Mouse (Mus musculus): ENCODE measurements around the gene Slc25a45.
"Not testable (repeated sequence)": the region's sequence is repeated elsewhere in the genome, so short reads cannot be mapped to it uniquely, and the experiment has no call there.

Slc25a45 gene

GRCm38 (mm10) chr19:5856604-5857003 is 21.0 kb upstream of the Slc25a45 start:
- no peak for DNase-seq (ENCODE audit: low spot score)

DNA sequence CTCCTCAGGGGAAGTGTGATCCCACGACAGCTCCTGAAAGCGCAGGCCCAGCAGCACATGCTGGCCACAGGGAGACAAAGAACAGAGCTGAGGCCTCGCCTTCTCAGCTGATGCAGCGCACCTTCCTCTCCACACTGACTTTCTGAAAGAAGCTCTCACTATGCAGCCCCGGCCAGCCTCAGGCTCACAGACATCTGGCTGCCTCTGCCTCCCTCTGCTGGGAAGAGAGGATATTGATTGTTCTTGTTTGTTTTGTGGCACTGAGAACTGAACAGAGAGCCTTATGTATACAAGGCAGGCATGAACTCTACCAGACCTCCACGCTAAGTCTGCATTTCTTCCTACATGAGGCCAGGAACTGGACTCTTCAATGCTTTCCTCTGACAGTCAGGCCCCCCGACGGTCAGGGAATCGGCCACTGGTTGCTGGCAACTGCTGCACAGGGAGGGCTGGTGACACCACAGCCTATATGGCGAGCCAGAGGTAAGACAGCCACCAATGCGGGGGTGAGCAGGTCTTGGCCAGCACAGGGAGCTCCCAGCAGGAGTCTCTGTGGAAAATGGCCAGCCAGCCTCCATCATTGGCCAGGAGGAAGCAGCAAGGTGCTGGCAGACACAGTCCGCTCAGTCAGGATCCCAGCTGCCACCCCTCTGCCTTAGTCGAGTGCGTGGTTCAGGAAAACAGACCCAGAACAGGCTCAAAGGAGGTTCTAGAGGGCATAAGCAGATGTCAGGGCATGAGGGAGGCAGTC is 15.1 kb upstream of the Slc25a45 start:
- no peak for DNase-seq (ENCODE audit: low spot score)

GRCm38 (mm10) chr19:5863776-5864175 is 13.8 kb upstream of the Slc25a45 start:
- no peak for DNase-seq (ENCODE audit: low spot score)

GRCm38 (mm10) chr19:5864710-5865398 is 12.8 kb upstream of the Slc25a45 start:
- DNase-seq (ENCODE audit: low spot score), result no peak

GRCm38 (mm10) chr19:5868096-5868495 is 9.5 kb upstream of the Slc25a45 start:
- no peak for DNase-seq (ENCODE audit: low spot score)

GRCm38 (mm10) chr19:5871273-5871672 is 6.3 kb upstream of the Slc25a45 start:
- no peak for DNase-seq (ENCODE audit: low spot score)

GRCm38 (mm10) chr19:5871683-5872082 is 5.9 kb upstream of the Slc25a45 start:
- no peak for DNase-seq (ENCODE audit: low spot score)

GRCm38 (mm10) chr19:5872528-5872927 is 5.1 kb upstream of the Slc25a45 start:
- no peak for DNase-seq (ENCODE audit: low spot score)

DNA sequence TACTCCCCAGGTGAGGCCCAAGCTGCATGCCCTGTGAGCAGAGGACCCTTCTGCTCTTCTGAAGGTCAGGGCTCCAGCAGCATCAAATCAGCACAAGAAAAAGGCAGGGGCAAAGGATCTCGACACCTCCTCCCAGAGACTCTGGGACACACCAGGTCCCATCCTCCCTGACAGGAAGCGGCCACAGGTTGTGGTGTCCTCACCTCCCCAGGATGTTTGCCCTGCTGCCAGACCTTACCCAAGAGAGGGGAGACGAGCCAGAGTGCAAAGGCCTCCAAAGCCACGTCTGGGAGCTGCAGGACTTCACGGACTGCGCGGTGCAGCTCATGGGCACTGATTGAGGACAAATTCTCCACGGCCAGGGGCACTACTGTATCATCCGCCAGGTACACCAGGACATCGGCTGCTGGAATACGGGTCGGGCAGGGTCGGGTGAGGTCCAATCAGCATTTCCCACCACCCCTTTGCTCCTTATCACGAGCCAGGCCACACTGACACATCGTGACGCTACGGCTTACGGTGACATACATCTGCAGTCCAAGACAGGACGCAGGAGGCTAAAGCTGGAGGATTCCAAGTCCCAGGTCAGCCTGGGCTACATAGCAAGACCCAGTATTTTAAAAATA is 4.6 kb upstream of the Slc25a45 start:
- DNase-seq (ENCODE audit: low spot score), result no peak

GRCm38 (mm10) chr19:5874391-5874968 is 3.1 kb upstream of the Slc25a45 start:
- DNase-seq (ENCODE audit: low spot score), result no peak

- peak; percentile 94 for DNase-seq (ENCODE audit: low spot score)
Observed at GRCm38 (mm10) chr19:5874969-5875480, 2.6 kb upstream of the Slc25a45 start, which contains the start of gene Frmd8. TSS of gene Frmd8 (minus strand) at chr19:5875274.

DNA sequence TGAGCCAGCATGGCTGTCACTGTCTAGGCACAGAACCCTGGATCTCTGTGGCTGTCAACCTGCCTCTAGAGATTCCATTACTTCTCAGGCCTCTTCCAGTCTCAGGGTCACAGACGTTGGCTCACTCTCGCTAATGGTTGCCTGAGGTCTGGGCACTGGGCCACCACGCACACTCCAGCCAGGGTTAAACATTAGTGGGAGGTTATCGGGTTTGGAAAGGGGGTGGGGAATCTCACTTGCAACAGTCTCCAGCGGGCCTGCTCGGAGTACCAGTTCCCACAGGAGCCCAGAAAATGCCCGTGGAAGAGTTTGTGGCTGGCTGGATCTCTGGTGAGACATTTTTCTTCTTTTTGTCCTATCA is 734 bp downstream of the Slc25a45 start:
- peak; percentile 31 for DNase-seq (ENCODE audit: low spot score)

GRCm38 (mm10) chr19:5878916-5879315 is 1.3 kb downstream of the Slc25a45 start:
- no peak for DNase-seq (ENCODE audit: low spot score)

- DNase-seq (ENCODE audit: low spot score), result no peak
Observed at GRCm38 (mm10) chr19:5879735-5880134, 2.1 kb downstream of the Slc25a45 start.

DNA sequence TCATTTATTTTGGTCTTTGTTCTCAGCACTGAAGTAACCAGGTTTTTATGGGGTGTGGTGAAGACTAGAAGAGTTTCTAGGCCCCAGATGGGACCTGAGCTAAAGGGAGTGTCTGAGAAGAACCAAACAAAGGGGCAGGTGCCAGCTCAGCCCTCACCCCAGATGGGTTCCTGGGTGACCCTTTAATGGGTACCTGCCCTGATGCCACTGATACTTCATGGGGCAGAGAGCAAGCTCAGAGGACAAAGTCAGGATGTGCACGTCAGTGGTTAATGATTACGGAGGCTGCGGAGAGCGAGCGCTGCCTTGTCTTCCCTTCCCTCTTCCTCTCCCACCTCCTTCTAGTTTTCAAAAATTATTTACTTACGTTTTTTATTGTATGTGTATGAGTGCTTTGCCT is 3.5 kb downstream of the Slc25a45 start:
- DNase-seq (ENCODE audit: low spot score), result no peak

GRCm38 (mm10) chr19:5882079-5882478 is 4.5 kb downstream of the Slc25a45 start:
- DNase-seq (ENCODE audit: low spot score), result not testable (repeated sequence)

- DNase-seq (ENCODE audit: low spot score), result no peak
Observed at GRCm38 (mm10) chr19:5883935-5884334, 6.3 kb downstream of the Slc25a45 start.

GRCm38 (mm10) chr19:5885838-5886237 is 8.2 kb downstream of the Slc25a45 start:
- no peak for DNase-seq (ENCODE audit: low spot score)

- DNase-seq (ENCODE audit: low spot score), result no peak
Observed at GRCm38 (mm10) chr19:5887234-5887815, 9.7 kb downstream of the Slc25a45 start.

- no peak for DNase-seq (ENCODE audit: low spot score)
Observed at GRCm38 (mm10) chr19:5889211-5889610, 11.6 kb downstream of the Slc25a45 start.

- DNase-seq (ENCODE audit: low spot score), result no peak
Observed at GRCm38 (mm10) chr19:5891521-5892258, 14.1 kb downstream of the Slc25a45 start.
